In the genomic region with DNA sequence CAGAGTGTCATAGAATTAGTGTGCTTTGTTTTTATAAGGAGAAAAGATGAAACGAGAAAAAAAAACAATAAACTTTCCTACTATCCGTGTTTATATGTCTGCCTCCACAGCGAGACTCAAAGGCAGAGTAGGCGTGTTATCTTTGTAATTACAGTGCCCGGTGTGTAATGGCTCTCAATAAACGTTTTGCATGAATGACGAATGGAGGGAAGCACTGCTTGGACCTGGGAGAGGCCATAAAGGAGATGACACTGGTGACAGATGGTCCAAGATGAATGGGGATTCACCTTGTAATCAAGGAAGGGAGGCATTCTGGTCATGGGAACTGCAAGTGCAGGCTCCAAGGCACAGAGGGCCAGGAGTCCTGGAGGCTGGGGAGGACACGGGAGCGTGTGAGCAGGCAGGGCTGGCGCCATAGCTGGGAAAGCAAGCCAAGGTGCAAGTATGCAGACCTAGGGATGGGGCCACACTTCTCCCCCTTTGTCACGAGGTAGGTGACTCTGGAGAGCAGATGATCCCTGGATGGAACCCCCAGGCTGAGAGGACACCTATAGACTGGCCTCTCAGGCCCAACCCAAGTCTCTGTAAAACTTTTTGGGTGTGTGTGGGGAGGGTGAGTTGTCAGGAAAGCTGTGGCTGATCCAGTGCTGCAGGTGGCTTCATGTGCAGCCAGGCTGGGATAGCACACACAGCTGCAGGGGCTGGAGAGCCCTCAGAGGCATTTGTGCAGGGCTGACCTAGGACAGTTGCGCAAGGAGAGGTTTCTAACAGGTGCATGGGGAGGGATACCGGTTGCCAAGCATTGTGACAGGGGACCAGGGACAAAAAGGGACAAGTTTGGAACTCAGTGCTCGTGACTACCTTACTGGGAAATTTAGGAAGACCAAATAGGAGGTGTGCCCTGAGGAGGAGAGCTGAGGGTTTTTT, we compare ENCODE assay signal across 22 mouse cellular contexts. TPM values are rescaled to one million over a fixed set of nuclear protein-coding genes. Genes with fewer than 3 reads are reported as not detected.
DNase-seq lines count a peak whose midpoint lies in the region; ATAC-seq and TF ChIP-seq lines count a peak whose summit lies in the region.
"Had no signal": no experiment of that assay in that cellular context is flagged by ENCODE, and none has a peak within 500 bp of the region (broad histone marks: within the 10 kb centered on the region; RNA-seq: fewer than 3 reads in every experiment).

No protein-coding gene starts in this region.

- WGBS in embryonic facial prominence, embryonic 13.5 days = 75% methylated on average over 14 of the region's 14 CpGs
- 79% methylated on average over 14 of the region's 14 CpGs for WGBS in embryonic facial prominence, embryonic 10.5 days
- WGBS in kidney, postnatal 0 days = 43% methylated on average over 14 of the region's 14 CpGs
- WGBS in intestine, postnatal 0 days = 38% methylated on average over 14 of the region's 14 CpGs
- 77% methylated on average over 14 of the region's 14 CpGs for WGBS in forebrain, postnatal 0 days

- H3K27me3 ChIP-seq in embryonic facial prominence, embryonic 13.5 days = no peaks in the 10 kb centered on the region
- no peaks in the 10 kb centered on the region for H3K27me3 ChIP-seq in embryonic facial prominence, embryonic 10.5 days (replicated peaks; ENCODE audit: low read depth, poor library complexity, severe bottlenecking)
- H3K27me3 ChIP-seq in kidney, postnatal 0 days (ENCODE audit: insufficient read depth, low read length) = no peaks in the 10 kb centered on the region
- no peaks in the 10 kb centered on the region for H3K27me3 ChIP-seq in intestine, postnatal 0 days (replicated peaks; ENCODE audit: control insufficient read depth, insufficient read depth, low read length)
- no peaks in the 10 kb centered on the region for H3K27me3 ChIP-seq in forebrain, postnatal 0 days (ENCODE audit: insufficient read depth, low read length)
- H3K27me3 ChIP-seq: CH12.LX; forebrain, embryonic 15.5 days; hindbrain, embryonic 12.5 days; Patski had no signal

- H3K9me3 ChIP-seq in embryonic facial prominence, embryonic 13.5 days = no peaks in the 10 kb centered on the region
- no peaks in the 10 kb centered on the region for H3K9me3 ChIP-seq in embryonic facial prominence, embryonic 10.5 days
- H3K9me3 ChIP-seq in kidney, postnatal 0 days (replicated peaks; ENCODE audit: low read length) = no peaks in the 10 kb centered on the region
- no peaks in the 10 kb centered on the region for H3K9me3 ChIP-seq in intestine, postnatal 0 days (ENCODE audit: control insufficient read depth)
- H3K9me3 ChIP-seq in forebrain, postnatal 0 days (ENCODE audit: low read length) = no peaks in the 10 kb centered on the region
- H3K9me3 ChIP-seq: forebrain, embryonic 15.5 days; heart, embryonic 10.5 days; hindbrain, embryonic 12.5 days had no signal

- H3K9ac ChIP-seq in embryonic facial prominence, embryonic 13.5 days = no peak overlapping the region
- no peak overlapping the region for H3K9ac ChIP-seq in kidney, postnatal 0 days (ENCODE audit: low read depth, low read length)
- no peak overlapping the region for H3K9ac ChIP-seq in intestine, postnatal 0 days (ENCODE audit: low read depth, low read length)
- H3K9ac ChIP-seq in forebrain, postnatal 0 days = no peak overlapping the region
- H3K9ac ChIP-seq: forebrain, embryonic 15.5 days; hindbrain, embryonic 12.5 days had no signal

- no peak for DNase-seq in embryonic facial prominence, embryonic 10.5 days (ENCODE audit: low spot score)
- peak; percentile 13 for DNase-seq in kidney, postnatal 0 days (ENCODE audit: low spot score)
- DNase-seq in kidney, postnatal 36 days = no peak
- DNase-seq in A20 (ENCODE audit: low read depth, low spot score) = peak; percentile 14
- no peak for DNase-seq in left cerebral cortex, adult 11 months (ENCODE audit: low spot score)
- no peak for DNase-seq in forebrain, postnatal 0 days
- DNase-seq: adrenal gland, postnatal 14 days; cerebellum, adult 11-12 months; cerebellum, adult 9-10 months; gastrocnemius, postnatal 10 days; heart, adult 18-20 months; heart, postnatal 10 days; heart, postnatal 4 days had no signal

- no peak overlapping the region for H3K4me2 ChIP-seq in embryonic facial prominence, embryonic 13.5 days
- no peak overlapping the region for H3K4me2 ChIP-seq in kidney, postnatal 0 days (ENCODE audit: low read length)
- no peak overlapping the region for H3K4me2 ChIP-seq in intestine, postnatal 0 days (replicated peaks; ENCODE audit: low read depth)
- no peak overlapping the region for H3K4me2 ChIP-seq in forebrain, postnatal 0 days (ENCODE audit: low read depth)
- H3K4me2 ChIP-seq: forebrain, embryonic 15.5 days; hindbrain, embryonic 12.5 days had no signal

- no peak overlapping the region for H3K4me3 ChIP-seq in embryonic facial prominence, embryonic 13.5 days
- H3K4me3 ChIP-seq in embryonic facial prominence, embryonic 10.5 days = no peak overlapping the region
- H3K4me3 ChIP-seq in kidney, postnatal 0 days (replicated peaks; ENCODE audit: low read depth, low read length) = no peak overlapping the region
- H3K4me3 ChIP-seq in intestine, postnatal 0 days (ENCODE audit: low read depth, low read length) = no peak overlapping the region
- H3K4me3 ChIP-seq in forebrain, postnatal 0 days (ENCODE audit: low read depth, low read length) = no peak overlapping the region
- H3K4me3 ChIP-seq: forebrain, embryonic 15.5 days; heart, embryonic 10.5 days; hindbrain, embryonic 12.5 days had no signal

- no peaks in the 10 kb centered on the region for H3K36me3 ChIP-seq in embryonic facial prominence, embryonic 13.5 days
- no peaks in the 10 kb centered on the region for H3K36me3 ChIP-seq in embryonic facial prominence, embryonic 10.5 days (replicated peaks)
- H3K36me3 ChIP-seq in kidney, postnatal 0 days (ENCODE audit: insufficient read depth, low read length) = no peaks in the 10 kb centered on the region
- H3K36me3 ChIP-seq in intestine, postnatal 0 days (ENCODE audit: control insufficient read depth, insufficient read depth) = no peaks in the 10 kb centered on the region
- no peaks in the 10 kb centered on the region for H3K36me3 ChIP-seq in forebrain, postnatal 0 days (ENCODE audit: insufficient read depth)
- H3K36me3 ChIP-seq: forebrain, embryonic 15.5 days; heart, embryonic 10.5 days; hindbrain, embryonic 12.5 days had no signal

- no peaks in the 10 kb centered on the region for H3K4me1 ChIP-seq in embryonic facial prominence, embryonic 13.5 days
- no peaks in the 10 kb centered on the region for H3K4me1 ChIP-seq in embryonic facial prominence, embryonic 10.5 days
- H3K4me1 ChIP-seq in kidney, postnatal 0 days (replicated peaks; ENCODE audit: insufficient read depth, low read length) = no peaks in the 10 kb centered on the region
- no peaks in the 10 kb centered on the region for H3K4me1 ChIP-seq in intestine, postnatal 0 days (replicated peaks; ENCODE audit: control insufficient read depth, insufficient read depth, low read length)
- no peaks in the 10 kb centered on the region for H3K4me1 ChIP-seq in forebrain, postnatal 0 days (ENCODE audit: insufficient read depth)
- H3K4me1 ChIP-seq: forebrain, embryonic 15.5 days; hindbrain, embryonic 12.5 days had no signal

- no peak overlapping the region for H3K27ac ChIP-seq in embryonic facial prominence, embryonic 13.5 days
- no peak overlapping the region for H3K27ac ChIP-seq in embryonic facial prominence, embryonic 10.5 days (replicated peaks)
- H3K27ac ChIP-seq in kidney, postnatal 0 days = no peak overlapping the region
- H3K27ac ChIP-seq in intestine, postnatal 0 days (ENCODE audit: low read depth, low read length) = no peak overlapping the region
- H3K27ac ChIP-seq in forebrain, postnatal 0 days (ENCODE audit: low read depth, low read length) = no peak overlapping the region
- H3K27ac ChIP-seq: forebrain, embryonic 15.5 days; heart, embryonic 10.5 days; hindbrain, embryonic 12.5 days had no signal

- no peak for TF ChIP-seq CTCF in kidney, postnatal 0 days (IDR thresholded peaks at IDR 0.05; ENCODE audit: low read depth)
- TF ChIP-seq CTCF in intestine, postnatal 0 days (IDR thresholded peaks at IDR 0.05; ENCODE audit: low read depth) = no peak
- TF ChIP-seq CTCF in forebrain, postnatal 0 days (IDR thresholded peaks at IDR 0.05; ENCODE audit: low read depth) = no peak

- peak; percentile 48; the same call in 1 of the 2 replicates for ATAC-seq in embryonic facial prominence, embryonic 13.5 days (ENCODE audit: insufficient number of reproducible peaks, insufficient read depth, low FRiP score, low TSS enrichment, low read depth)
- ATAC-seq in kidney, postnatal 0 days (replicated peaks; ENCODE audit: low FRiP score, low read depth) = peak; percentile 21
- ATAC-seq in intestine, postnatal 0 days = peak; percentile 59
- no peak for ATAC-seq in forebrain, postnatal 0 days
- ATAC-seq: activated CD4-positive, CD25-positive, alpha-beta regulatory T cell, adult 4 months; forebrain, embryonic 15.5 days; Patski had no signal

RNA-seq across cellular contexts. Expression of gene Gigyf2, which starts 26.2 kb away (rescaled TPM):
- 66.8 TPM in 2 replicates for polyA plus RNA-seq in embryonic facial prominence, embryonic 13.5 days (2015; fragmentation: Nextera tagmentation; extraction: Ambion mirVana)
- 49.7 and 55.2 TPM in 2 replicates for polyA plus RNA-seq in embryonic facial prominence, embryonic 10.5 days (2016; fragmentation: Nextera tagmentation; extraction: Ambion mirVana)
- 44.1 and 50.6 TPM in 2 replicates for polyA plus RNA-seq in kidney, postnatal 0 days (2015; fragmentation: Nextera tagmentation; extraction: Ambion mirVana)
- 21.0 and 21.4 TPM in 2 replicates for polyA plus RNA-seq in intestine, postnatal 0 days (2015; fragmentation: Nextera tagmentation; extraction: Ambion mirVana)
- total RNA-seq in forebrain, postnatal 0 days (2014; rRNA removed) = 69.0 and 73.4 TPM in 2 replicates
- polyA plus RNA-seq in forebrain, postnatal 0 days (2015; fragmentation: Nextera tagmentation; extraction: Ambion mirVana) = 31.9 and 44.3 TPM in 2 replicates

RNA-seq across cellular contexts. Expression of gene Efhd1, which starts 36.5 kb away (rescaled TPM):
- 0.86 and 1.2 TPM in 2 replicates for polyA plus RNA-seq in embryonic facial prominence, embryonic 13.5 days (2015; fragmentation: Nextera tagmentation; extraction: Ambion mirVana)
- 0.69 and 0.77 TPM in 2 replicates for polyA plus RNA-seq in embryonic facial prominence, embryonic 10.5 days (2016; fragmentation: Nextera tagmentation; extraction: Ambion mirVana)
- 40.4 and 42.5 TPM in 2 replicates for polyA plus RNA-seq in kidney, postnatal 0 days (2015; fragmentation: Nextera tagmentation; extraction: Ambion mirVana)
- 2.1 and 3.0 TPM in 2 replicates for polyA plus RNA-seq in intestine, postnatal 0 days (2015; fragmentation: Nextera tagmentation; extraction: Ambion mirVana)
- total RNA-seq in forebrain, postnatal 0 days (2014; rRNA removed) = 1.3 TPM in 2 replicates
- polyA plus RNA-seq in forebrain, postnatal 0 days (2015; fragmentation: Nextera tagmentation; extraction: Ambion mirVana) = 1.9 and 2.2 TPM in 2 replicates
- polyA plus RNA-seq: activated CD4-positive, CD25-positive, alpha-beta regulatory T cell, adult 4 months; heart, embryonic 14.5 days had no signal

Comparison
In these comparisons a context has a peak if more than half of its experiments do, and no peak if none do; other contexts are left out.
1. DNase-seq: peak in kidney, postnatal 0 days (single experiment) and A20 (single experiment); none in embryonic facial prominence, embryonic 10.5 days (single experiment), kidney, postnatal 36 days (0 of 2), left cerebral cortex, adult 11 months (single experiment) and forebrain, postnatal 0 days (single experiment).
2. RNA of gene Efhd1, which starts 36.5 kb away (polyA plus RNA-seq): 40.4 to 42.5 TPM in kidney, postnatal 0 days; 2.1 to 3.0 TPM in intestine, postnatal 0 days, 1.9 to 2.2 TPM in forebrain, postnatal 0 days, 0.86 to 1.2 TPM in embryonic facial prominence, embryonic 13.5 days and 0.69 to 0.77 TPM in embryonic facial prominence, embryonic 10.5 days; every median in the first group is over 10 times any median in the second.